Mouse (Mus musculus): ENCODE data around the gene 1110008P14Rik. TPM values are rescaled to one million over a fixed set of nuclear protein-coding genes. Genes with fewer than 3 reads are reported as not detected.

1110008P14Rik gene
- polyA plus RNA-seq (2015; fragmentation: Nextera tagmentation; extraction: Ambion mirVana), result 66.9 and 77.3 TPM in 2 replicates

DNA sequence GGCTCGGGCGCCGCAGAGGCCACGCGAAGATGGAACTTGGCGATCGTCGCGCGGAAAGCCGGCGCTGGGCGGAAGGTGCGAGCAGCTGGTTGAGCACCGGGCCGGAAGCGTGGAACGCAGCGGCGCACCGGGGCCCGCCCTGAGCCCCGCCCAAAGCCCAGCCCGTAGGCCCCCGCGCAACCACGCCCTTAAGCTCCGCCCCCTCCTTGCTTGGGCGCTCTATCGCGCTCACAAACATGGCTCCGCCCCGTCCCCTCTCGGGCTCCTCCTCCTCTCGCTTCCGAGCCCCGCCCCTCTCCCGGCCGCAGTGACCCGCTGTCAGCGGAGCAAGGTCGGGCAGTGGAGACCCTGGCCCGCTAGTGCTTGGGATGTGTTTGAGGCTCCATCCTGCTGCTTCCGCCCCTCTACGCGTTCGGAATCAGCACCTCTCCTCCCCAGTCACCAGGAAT, at the start of gene 1110008P14Rik:
1110008P14Rik (minus strand) TSS at position 164 of the 449 bp plus-strand sequence.
- peak; percentile 96 for DNase-seq (ENCODE audit: low spot score)

DNA sequence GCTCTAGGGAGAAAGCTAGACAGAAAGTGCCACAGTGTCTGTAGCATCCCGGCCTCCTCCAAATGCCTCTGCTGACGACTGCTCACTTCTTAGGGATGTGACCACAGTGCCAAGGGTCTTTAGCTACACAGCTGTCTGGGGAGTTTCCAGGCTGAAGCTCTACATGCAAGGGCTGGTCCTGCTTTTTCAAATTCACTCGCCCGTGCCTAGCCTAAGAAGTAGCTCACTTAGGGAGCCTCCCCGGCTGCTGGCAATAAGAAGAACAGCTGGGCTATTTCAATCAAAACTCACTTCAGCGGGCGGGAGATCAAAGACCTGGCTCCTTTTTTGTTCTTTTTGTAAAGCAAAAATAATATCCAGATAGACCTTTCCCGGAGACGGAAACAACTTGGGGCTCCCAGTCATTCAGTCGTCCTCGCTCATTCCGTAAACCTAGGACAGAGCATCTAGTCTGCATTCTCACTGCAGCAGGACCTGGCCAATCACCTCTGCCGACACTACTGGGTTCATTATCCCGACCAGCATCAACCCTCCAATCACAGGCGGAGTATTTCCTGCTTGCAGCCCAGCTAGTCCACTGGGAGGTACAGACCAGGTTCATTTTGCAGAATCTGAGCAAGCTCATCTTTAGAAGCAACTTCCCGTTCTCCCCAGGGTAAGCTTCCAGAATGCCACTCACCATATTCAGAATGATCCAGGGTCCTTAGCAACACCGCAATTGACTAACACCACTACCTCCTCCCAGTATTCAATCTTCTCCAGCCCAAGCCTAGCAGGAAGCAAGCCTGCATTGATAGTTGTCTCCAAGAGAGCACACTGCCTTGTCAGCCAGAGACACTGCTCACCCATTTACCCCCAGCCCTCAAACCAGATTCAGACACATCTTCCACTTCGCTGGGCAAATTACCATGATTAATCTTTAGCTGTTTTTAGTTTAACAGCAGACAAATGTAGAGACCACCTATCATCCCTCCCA, 49.3 kb upstream of the 1110008P14Rik start:
- DNase-seq (ENCODE audit: low spot score), result no peak

DNA sequence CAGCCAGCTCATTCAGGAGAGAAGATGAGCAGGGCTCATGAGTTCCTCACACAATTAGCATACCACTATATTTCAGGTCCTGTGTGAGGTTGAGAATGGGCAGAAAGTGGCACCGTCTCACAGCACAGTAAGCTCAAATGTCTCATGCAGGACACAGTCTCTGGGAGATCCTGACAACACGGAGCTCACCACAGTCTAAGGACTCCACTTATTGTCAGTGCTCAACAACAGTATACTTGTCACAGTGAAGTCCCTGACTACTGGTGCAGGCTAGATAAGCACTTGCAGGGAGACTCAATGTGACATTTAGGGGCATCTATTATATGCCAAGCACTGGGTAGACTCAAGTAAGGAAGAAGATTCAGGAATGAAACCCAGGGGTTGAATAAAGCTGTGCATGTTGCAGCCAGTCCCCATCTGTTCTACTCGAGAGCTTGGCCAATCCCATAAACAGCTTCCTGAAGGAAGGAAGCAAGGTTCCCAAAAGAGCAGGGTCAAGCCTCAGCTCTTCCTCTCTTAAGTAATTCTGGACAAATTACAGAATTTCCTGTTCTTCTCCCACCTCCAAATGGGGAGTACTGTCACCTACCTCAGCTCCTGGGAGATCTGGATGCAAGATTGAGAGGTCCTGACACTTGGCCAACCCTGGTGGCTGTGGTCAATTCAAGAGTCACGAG, 47.6 kb upstream of the 1110008P14Rik start:
- DNase-seq (ENCODE audit: low spot score), result no peak

DNA sequence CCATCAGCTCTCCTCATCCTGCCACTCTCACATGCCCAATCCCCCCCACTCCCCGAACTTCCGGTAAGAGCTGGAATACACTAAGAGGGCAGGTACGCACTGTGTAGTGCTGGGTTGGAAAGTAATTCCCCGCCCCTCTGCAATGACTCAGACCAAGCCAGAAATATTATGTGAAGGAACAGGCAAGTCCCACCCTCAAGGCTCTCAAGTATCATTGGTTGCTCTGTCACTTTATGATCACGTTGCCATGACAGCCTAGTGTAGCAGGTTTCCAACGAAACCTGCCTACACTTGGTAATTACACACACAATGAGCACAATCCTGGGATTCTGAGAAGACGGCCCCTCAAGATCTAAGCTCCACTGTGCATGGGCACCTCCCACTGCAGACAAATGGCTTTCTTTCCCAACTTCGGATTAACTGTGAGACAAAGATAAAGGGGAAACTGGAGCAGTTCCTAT, 46.6 kb upstream of the 1110008P14Rik start:
- DNase-seq (ENCODE audit: low spot score), result no peak

DNA sequence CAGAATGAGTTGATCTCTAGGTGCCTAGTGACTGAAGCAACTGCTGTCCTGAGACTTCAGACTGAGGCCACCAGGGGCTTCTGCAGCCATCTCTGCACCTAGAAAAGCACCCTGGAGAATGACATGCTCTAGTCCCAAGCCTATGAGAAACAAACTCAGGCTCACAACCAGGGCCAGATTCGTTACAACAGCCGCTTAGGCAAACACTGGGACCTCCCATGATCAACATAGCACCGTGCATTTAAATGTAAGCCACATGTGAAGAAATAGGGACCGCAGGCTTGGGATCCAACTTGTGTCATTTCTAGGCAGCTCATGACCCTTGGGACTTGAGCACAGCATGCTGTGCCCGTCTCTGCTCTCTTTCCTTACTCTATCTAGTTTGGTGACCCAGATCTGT, 46.0 kb upstream of the 1110008P14Rik start:
- DNase-seq (ENCODE audit: low spot score), result no peak

DNA sequence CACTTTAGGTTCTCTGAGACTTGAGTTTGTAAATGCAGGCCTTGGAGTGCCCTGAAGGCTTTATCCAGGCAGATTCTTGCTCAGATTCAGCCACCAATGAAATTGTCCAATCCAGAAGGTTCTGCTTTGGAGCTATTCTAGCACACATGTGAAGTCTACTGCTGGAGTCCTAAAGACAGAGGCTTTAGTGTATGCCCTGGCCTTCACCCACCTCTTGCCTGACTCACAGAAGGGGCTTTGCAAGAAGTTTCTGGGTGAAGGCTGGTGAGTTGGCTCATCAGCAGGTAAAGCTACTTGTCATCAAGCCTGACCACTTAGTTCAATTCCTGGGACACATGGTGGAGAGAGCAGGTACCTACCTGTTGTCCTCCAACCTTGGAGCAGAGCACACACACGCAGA, 44.4 kb upstream of the 1110008P14Rik start:
- DNase-seq (ENCODE audit: low spot score), result no peak

DNA sequence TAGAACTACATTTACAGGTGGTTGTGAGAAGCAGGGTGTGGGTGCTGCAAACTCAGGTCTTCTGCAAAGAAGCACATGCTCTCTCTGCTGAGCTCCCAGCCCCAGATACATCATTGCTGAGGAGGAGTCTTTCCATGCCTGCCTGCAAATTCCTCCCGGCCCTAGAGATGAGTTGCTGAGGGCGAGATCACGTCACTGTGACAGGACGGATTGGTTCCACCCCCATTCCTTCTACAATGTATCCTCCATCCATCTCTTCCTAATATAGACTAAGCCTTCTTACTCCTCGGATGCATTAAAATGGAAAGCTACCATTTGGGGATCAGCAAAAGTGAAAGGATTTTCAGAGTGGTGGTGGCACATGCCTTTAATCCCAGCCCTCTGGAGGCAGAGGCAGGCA, 43.8 kb upstream of the 1110008P14Rik start:
- DNase-seq (ENCODE audit: low spot score), result no peak

DNA sequence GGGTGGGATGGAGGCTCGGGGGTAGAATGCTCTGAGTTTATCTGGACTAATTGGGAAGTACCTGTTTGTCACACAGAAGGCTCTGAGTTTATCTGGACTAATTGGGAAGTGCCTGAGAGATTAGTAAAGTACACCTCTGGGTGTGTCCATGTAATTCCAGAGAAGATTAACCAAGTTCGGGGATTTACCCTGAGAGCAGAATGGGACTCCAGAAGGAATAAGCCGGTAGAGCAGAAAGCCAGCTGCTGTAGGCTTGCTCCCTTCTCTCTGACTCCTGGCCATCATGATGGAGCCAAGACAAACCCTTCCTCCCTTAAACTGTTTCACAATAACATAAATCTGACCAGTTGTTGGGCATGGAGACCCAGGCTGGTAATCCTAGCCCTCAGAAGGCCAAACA, 43.1 kb upstream of the 1110008P14Rik start:
- DNase-seq (ENCODE audit: low spot score), result no peak

DNA sequence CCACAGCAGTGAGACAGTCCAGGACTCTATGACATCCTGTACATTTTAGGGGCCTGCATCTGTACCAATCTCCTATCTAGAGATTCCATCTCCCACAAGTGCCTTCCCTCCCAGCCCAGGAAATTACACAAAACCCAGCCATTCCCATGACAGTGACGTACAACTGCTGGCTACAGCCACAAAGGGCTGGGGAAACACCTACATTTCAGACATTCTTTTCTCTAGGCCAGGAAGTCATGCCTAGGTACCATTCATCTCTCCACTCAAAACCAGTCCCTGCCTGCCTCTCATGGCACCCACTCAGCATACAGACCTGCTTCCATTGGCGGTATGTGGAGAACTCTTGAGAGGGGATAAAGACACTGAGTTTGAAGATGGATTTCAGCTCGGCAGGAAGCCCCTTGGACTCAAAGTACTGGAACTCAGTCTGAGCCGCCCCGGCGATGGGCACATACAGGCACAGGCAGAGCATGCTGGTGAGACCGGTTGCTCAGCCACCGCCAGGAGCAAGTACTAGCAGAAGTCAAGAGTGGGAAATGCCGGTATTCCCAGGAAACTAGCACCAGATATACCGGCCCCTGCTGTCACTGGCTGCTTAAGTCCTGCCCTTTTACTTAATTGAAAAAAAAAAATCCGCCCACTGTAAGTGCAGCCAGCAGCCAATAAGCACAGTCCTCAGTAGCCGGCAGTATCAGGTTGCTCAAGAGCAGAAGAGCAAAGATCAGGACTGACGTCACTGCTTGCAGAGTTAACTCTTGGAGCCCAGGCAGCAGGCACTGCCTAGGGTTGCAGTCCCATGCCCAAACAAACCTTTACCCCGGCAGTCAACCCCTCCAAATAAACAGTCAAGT, 42.0 kb upstream of the 1110008P14Rik start:
- peak; percentile 40 for DNase-seq (ENCODE audit: low spot score)

DNA sequence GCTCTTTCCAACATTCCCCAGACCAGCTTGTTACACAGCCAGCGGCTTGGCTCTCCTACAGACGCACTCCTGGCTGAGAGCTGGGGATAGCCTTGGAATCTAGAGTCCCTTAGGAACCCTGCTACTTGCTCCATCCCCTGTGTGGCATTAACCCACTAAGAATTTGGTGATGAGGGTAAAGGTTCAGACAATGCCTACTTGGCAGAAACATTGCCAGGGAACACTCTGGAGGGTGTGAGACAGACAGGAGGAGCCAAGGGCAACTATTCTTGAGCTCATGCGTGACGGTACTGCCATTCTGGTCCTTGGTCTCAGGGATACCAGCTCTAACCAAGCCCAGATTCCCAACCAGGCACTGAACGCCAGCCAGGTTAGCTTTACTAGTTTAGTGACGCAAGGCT, 40.1 kb upstream of the 1110008P14Rik start:
- DNase-seq (ENCODE audit: low spot score), result no peak

DNA sequence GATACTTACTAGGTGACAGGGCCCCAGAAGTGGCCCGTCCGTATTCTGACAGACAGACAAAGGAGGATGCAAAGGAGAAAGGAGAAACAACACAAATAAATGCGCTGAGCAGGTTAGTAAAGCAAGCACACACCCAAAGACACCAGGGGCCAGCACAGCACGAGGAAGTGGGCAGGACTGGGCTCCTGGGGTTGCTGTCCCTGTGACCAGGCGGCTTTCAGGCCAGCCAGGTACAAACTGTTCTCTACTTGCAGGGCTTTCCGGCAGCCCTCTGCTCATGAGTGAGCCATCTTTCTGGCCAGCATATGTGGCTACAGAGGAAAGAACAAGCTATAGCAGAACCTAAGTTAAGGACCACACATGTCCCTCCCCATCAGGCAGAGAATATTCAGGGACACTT, 38.9 kb upstream of the 1110008P14Rik start:
- DNase-seq (ENCODE audit: low spot score), result no peak

DNA sequence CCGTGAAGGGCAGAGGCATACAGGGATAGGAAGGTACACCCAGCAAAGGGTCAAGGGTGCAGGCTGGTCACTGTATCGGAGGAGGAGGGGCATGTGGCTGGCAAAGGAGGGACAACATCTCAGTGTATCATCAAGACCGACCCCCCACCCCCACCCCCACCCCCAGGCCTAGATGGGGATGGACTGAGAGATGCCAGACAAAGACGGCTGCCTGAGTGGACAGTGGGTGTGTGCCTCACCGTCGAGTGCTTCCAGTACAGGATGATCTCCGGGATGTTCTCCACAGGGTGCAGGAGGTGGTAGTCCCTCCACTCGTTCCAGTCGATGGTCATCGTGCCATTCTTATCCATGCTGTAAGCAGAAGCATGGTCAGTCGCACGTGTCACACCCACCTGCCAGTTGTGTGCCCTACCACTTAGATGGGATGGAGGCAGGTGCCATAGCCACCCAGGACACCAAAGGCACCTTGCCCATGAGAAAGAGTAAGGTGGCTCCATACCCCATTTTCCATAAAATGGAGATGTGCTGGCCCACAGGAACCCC, 38.4 kb upstream of the 1110008P14Rik start:
- no peak for DNase-seq (ENCODE audit: low spot score)

DNA sequence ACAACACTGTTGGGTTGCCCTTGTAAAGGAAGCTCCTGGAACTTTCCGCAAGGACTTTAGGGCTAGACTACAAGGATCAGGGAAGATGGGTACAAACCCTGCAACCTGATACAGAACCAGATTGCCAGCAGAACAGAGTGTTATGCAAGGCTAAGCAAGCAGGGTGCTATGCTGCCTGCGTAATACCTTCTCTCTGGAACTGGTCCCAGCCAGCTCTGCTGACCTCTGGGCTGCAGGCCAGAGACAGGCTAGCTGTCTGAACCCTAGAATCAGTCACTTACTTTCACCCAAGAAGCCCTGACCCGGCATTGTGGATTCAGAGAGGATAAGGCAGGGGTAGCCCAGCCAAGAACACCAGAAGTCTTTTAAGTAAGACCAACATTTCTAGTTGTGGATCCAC, 37.6 kb upstream of the 1110008P14Rik start:
- no peak for DNase-seq (ENCODE audit: low spot score)

DNA sequence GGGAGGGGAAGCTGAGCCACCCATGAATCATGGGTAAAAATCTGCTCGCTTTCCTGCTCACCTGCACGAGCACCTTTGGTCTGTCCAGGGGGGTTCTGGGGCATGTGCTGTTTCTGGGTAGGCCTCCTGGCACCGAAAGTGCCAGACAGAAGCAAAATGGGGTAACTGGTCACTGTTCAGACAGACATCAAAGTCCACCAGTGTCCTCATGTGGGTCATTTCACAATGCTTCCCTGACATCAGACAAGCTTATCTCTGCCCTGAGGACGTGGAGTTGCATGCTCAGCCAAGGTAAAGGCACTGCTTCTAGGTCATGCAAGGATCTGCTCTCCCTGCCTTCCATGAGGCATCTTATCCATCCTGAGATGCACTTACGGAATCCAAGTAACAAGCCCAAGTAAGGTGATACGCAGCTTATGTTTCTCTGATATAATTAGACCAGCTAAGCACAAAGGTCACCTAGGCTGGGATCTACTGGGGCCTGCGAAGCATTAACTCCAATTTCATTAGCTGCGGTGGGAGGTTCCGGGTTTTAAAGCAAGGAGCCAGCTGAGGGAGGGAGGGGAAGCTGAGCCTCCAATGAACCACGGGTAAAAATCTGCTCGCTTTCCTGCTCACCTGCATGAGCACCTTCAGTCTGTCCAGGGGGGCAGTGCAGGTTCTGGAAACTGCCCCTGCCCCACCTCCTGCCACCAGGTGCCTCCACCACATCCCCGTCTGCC, 36.9 kb upstream of the 1110008P14Rik start:
- DNase-seq (ENCODE audit: low spot score), result no peak

DNA sequence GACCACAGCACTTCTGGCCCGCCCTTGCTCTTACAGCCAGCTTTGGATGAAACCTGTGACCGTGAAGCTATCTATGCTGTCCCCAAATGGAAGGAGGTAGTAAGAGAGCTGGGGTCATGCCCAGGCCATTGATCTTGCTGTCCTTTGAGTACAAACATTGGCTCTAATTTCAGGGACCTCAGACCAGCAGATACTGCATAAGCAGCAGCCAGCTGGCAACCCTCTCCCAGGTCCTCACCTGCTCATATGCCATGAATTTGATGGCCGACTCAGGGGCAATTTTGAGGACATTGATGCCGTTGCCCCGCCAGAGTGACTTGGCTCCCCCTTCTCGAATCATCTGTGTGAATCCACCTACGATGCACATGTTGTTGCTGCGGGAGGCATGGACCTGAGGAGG, 35.7 kb upstream of the 1110008P14Rik start:
- no peak for DNase-seq (ENCODE audit: low spot score)

DNA sequence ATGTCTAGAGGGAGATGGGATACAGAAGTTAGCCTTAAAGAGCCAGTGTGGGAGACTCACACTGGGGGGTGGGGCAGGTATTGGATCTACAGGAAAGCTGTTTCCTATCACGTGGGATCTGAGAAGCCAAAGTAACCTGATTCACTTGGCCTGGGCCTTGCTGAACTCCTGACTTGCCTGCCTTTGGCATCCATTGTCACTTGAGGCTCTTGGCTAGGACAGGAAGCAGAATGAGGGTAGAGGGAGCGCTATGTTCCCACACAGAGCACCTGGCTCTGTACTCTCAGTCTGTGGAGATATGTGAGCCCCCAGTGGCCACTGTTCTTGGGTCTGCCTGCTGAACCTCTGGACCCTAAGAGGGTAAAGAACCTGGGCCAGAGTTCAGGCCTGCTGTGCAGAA, 34.8 kb upstream of the 1110008P14Rik start:
- no peak for DNase-seq (ENCODE audit: low spot score)

DNA sequence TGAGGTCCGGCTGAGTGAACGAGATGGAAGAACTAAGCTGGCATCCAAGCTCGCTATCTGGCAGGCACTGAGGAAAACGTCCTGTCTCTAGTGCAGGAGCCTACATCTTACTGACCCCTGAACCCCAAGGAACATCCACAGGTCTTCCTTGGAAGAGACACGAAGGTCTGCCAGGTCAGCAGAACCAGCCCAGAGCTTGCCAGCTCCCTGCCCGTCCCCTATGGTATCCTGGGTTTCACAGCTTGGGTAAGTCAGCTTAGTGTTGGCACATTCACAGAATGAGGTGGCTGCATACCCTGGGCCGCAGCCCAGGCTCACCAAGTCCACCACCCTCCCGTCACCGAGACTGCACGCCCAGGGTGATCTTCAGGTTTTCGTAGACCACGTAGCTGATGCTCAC, 34.1 kb upstream of the 1110008P14Rik start:
- no peak for DNase-seq (ENCODE audit: low spot score)

DNA sequence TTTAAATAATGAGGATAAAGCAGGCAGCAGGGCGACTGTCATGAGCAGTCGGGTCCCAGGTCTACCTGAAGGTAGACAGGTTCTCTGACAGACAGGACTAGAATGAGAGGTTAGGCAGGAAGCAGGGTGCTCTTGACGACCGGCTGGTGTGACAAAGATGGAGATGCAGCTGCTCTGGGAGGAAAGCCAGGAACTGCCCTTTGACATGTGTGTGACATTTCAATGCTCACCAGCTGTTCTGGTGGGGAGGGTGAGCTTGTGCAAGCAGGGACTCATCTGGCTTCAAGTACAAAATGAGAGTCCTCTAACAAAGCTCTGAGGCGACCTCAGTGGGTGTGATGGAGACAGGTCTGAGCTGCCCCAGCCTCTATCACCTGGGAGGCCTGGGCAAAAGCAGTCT, 32.2 kb upstream of the 1110008P14Rik start:
- DNase-seq (ENCODE audit: low spot score), result no peak

DNA sequence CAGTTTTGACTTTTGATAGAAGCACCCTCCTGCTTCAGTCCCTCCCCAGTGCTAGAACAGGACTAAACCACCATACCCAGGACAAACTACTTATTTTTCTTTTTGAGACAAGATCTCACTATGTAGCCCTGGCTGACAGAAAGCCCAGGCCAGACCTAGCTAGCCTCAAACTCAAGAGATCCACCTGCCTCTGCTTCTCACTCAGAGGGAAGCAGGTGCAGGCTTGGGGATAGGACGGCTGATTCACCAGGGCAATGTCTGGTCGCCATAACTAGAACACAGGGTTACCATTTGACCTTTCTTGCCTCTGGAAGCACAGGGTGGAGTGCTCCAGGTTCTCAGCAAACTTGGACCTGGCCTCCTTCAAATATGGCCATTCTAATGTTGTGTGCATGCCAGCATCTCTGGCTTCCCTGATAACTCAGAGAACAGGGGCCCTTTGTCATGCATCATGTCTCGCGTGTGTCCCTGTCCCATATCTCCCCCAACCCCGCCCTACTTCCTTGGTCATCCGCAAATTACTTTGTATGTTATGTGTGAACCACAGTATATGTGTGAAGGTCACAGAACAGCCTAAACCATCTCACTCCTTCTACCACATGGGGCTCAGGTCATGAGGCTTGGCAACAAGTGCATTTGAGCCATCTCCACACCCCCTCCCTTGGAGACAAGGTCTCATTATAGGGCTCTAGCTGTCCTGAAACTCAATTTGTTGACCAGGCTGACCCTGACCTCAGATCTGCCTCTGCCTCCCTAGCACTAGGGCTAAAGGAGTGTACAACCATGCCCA, 31.2 kb upstream of the 1110008P14Rik start:
- no peak for DNase-seq (ENCODE audit: low spot score)

DNA sequence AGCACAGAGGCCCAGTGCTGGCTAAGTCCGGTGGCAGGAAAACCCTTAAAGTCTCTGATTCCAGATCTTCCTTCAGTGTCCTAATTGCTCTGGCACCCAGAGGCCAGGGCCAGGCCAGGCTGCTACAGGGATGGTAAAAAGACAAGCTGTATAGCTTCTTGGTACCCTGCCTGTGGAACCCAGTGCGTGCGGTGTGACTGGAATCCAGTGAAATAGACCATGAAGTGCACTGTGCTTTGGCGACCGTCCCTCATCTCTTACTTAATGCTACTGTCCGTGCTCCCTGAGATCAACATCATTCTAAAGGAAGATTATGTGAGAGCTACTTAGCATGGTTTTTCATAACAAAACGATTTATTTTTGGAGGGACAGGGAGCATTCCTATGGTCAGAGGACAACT, 29.7 kb upstream of the 1110008P14Rik start:
- no peak for DNase-seq (ENCODE audit: low spot score)

All from thymus, postnatal 0 days (tissue).